Mouse (Mus musculus): ENCODE results near the gene Mthfd2l. TPM values are rescaled to one million over a fixed set of nuclear protein-coding genes. Genes with fewer than 3 reads are reported as not detected.

Mthfd2l gene
- polyA plus RNA-seq, 1 experiment from 2014 or later: 25.2 TPM

DNA sequence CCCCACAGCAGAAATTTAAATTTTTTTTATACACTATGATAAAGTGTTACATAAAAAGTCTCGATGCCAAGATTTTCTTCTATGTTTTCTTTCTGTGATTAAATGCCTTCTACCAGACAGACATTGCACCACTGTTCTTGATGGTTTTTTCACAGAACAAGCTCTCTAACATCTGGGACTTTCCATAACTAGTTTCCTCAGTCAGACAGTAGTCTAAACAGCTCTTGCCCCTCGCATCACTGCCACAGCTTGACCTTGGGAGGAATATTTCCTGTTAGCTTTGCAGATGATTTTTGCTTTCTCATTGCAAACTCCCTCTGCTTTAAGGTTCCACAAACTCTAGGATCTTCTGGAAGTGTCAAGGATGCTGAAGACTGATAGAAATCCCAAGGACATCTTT, 371 bp upstream of the Mthfd2l start:
- WGBS: 58% methylated on average over 2 of the region's 2 CpGs
- Histone ChIP-seq H3K27me3 (ENCODE audit: control insufficient read depth, insufficient read depth, low read length) (no peaks in the 10 kb centered on the region), H3K27ac (ENCODE audit: low read length) (peak overlapping the region; percentile 96), H3K9me3 (replicated peaks; ENCODE audit: control insufficient read depth, low read length) (no peaks in the 10 kb centered on the region), H3K4me2 (ENCODE audit: low read depth, low read length) (peak overlapping the region; percentile 69), H3K4me1 (ENCODE audit: control insufficient read depth, insufficient read depth, low read length) (peaks cover 11% of the 10 kb centered on the region), H3K4me3 (ENCODE audit: low read length) (peak overlapping the region; percentile 85), H3K36me3 (ENCODE audit: control insufficient read depth, insufficient read depth) (peaks cover 2% of the 10 kb centered on the region; the same call in 1 of the 2 replicates), H3K9ac (ENCODE audit: low read length) (peak overlapping the region; percentile 97)
- ATAC-seq (replicated peaks; ENCODE audit: extremely low read depth, insufficient read depth, low FRiP score): no peak

DNA sequence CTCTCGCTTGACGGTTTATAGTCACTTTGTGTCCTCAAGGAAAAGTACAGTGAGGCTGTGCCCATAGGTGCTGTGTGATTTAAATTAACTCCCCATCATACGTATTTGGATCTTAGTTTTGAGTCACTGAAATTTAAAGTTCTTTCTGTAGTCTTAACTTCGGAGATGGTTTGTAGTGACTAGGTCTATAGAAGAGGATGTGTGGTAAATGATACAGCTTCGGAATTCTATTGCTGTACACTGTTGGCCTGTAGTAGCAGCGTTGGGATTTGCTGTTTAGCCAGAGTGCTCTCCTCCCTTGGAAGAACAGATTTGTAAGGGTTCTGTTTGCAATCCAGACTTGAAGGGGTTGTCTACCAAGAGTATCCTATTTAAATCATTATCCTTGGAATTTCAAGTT, 994 bp downstream of the Mthfd2l start:
- Histone ChIP-seq H3K9me3 (replicated peaks; ENCODE audit: control insufficient read depth, low read length) (no peaks in the 10 kb centered on the region), H3K4me3 (ENCODE audit: low read length) (peak overlapping the region; percentile 85), H3K4me2 (ENCODE audit: low read depth, low read length) (peak overlapping the region; percentile 69), H3K36me3 (ENCODE audit: control insufficient read depth, insufficient read depth) (peaks cover 2% of the 10 kb centered on the region; the same call in 1 of the 2 replicates), H3K9ac (ENCODE audit: low read length) (peak overlapping the region; percentile 97), H3K27ac (ENCODE audit: low read length) (peak overlapping the region; percentile 96), H3K27me3 (ENCODE audit: control insufficient read depth, insufficient read depth, low read length) (no peaks in the 10 kb centered on the region), H3K4me1 (ENCODE audit: control insufficient read depth, insufficient read depth, low read length) (peaks cover 11% of the 10 kb centered on the region)
- WGBS: 6% methylated on average over 6 of the region's 6 CpGs
- ATAC-seq (replicated peaks; ENCODE audit: extremely low read depth, insufficient read depth, low FRiP score): no peak

DNA sequence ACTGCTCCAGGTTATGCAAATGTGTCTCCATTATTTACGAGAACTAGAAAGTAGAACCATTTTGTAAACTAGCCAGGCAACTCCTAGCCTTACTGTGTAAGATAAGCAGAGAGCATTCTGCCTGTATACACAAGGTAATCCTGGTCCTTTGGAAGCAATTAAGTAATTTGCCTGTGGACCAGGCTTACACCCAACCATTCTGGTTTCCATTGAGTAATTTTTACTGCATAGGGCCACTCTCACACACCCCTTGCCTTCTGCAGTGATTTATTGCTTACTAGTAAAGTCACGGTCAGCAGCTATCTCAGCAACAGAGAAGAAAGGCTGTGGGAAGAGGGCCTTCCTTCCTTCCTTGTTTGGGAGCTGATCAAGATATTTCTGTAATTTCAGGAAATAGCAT, 5.8 kb downstream of the Mthfd2l start:
- H3K27ac ChIP-seq (ENCODE audit: low read length): no peak overlapping the region
- H3K36me3 ChIP-seq (ENCODE audit: control insufficient read depth, insufficient read depth): peaks cover 2% of the 10 kb centered on the region; the same call in 1 of the 2 replicates
- no peak for ATAC-seq (replicated peaks; ENCODE audit: extremely low read depth, insufficient read depth, low FRiP score)
- no peaks in the 10 kb centered on the region for H3K27me3 ChIP-seq (ENCODE audit: control insufficient read depth, insufficient read depth, low read length)
- H3K9me3 ChIP-seq (replicated peaks; ENCODE audit: control insufficient read depth, low read length): no peaks in the 10 kb centered on the region
- no peak overlapping the region for H3K4me3 ChIP-seq (ENCODE audit: low read length)
- 76% methylated on average over 2 of the region's 2 CpGs for WGBS
- H3K9ac ChIP-seq (ENCODE audit: low read length): no peak overlapping the region
- H3K4me1 ChIP-seq (ENCODE audit: control insufficient read depth, insufficient read depth, low read length): peaks cover 6% of the 10 kb centered on the region
- no peak overlapping the region for H3K4me2 ChIP-seq (ENCODE audit: low read depth, low read length)

DNA sequence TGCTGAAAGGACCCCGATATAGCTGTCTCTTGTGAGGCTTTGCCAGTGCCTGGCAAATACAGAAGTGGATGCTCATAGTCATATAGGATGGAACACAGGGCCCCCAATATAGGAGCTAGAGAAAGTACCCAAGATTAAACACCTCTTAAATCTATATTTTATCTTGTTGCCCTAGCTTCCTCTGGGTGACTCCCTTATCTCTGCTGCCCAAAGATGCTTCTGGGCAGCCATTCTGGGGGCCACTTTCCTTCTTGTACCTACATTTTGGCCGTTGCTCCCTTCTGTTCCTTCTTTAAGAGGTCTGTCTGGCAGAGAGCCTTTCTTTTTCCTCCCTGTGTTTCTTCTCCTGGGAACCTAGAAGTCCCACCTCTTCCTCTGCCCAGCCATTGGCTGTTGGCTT, 14.5 kb downstream of the Mthfd2l start:
- Histone ChIP-seq H3K4me3 (ENCODE audit: low read length) (no peak overlapping the region), H3K36me3 (ENCODE audit: control insufficient read depth, insufficient read depth) (no peaks in the 10 kb centered on the region), H3K27me3 (ENCODE audit: control insufficient read depth, insufficient read depth, low read length) (no peaks in the 10 kb centered on the region), H3K9me3 (replicated peaks; ENCODE audit: control insufficient read depth, low read length) (no peaks in the 10 kb centered on the region), H3K27ac (ENCODE audit: low read length) (no peak overlapping the region), H3K4me1 (ENCODE audit: control insufficient read depth, insufficient read depth, low read length) (no peaks in the 10 kb centered on the region), H3K4me2 (ENCODE audit: low read depth, low read length) (no peak overlapping the region), H3K9ac (ENCODE audit: low read length) (no peak overlapping the region)
- WGBS: 77% methylated on average over 2 of the region's 2 CpGs
- ATAC-seq (replicated peaks; ENCODE audit: extremely low read depth, insufficient read depth, low FRiP score): no peak

DNA sequence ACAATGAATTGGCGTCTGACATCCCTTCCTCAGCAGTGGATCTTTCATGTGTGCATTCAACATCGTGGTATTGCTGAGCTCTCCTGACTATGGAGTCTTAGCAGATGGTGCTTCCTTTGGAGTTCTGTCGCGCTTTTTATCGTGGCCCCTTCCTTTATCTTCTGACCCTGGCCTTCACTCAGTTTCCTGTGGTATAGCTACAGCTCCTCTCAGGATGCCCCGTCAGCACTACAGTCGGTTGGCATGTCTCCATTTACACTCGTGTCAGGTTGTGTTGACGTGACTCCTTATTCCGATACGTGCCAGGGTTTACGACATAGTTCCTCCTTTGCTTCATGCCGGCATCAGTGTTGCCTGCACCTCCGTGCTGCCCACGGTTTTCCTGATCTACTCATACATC, 18.6 kb downstream of the Mthfd2l start:
- Histone ChIP-seq H3K27ac (ENCODE audit: low read length) (no peak overlapping the region), H3K9ac (ENCODE audit: low read length) (no peak overlapping the region), H3K4me3 (ENCODE audit: low read length) (no peak overlapping the region), H3K27me3 (ENCODE audit: control insufficient read depth, insufficient read depth, low read length) (no peaks in the 10 kb centered on the region), H3K4me1 (ENCODE audit: control insufficient read depth, insufficient read depth, low read length) (no peaks in the 10 kb centered on the region), H3K36me3 (ENCODE audit: control insufficient read depth, insufficient read depth) (no peaks in the 10 kb centered on the region), H3K4me2 (ENCODE audit: low read depth, low read length) (no peak overlapping the region), H3K9me3 (replicated peaks; ENCODE audit: control insufficient read depth, low read length) (no peaks in the 10 kb centered on the region)
- no peak for ATAC-seq (replicated peaks; ENCODE audit: extremely low read depth, insufficient read depth, low FRiP score)
- WGBS: 48% methylated on average over 15 of the region's 15 CpGs

DNA sequence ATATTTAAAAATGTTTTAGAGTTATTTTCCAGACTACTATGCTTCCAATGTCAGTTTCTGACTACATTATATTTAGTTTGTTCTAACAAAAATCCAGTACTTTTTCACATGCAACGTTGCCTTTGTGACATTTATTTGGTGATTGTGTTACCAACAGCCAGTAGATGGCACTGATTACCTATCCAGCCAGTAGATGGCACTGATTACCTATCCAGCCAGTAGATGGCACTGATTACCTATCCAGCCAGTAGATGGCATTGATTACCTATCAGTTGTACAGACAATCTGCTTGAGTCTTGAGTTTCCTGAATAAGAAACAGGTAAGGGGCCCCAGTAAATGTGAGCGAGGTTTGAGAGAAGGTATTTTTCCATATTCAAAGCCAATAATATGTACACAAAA, 20.6 kb downstream of the Mthfd2l start:
- no peaks in the 10 kb centered on the region for H3K9me3 ChIP-seq (replicated peaks; ENCODE audit: control insufficient read depth, low read length)
- no peaks in the 10 kb centered on the region for H3K36me3 ChIP-seq (ENCODE audit: control insufficient read depth, insufficient read depth)
- no peaks in the 10 kb centered on the region for H3K4me1 ChIP-seq (ENCODE audit: control insufficient read depth, insufficient read depth, low read length)
- no peak overlapping the region for H3K27ac ChIP-seq (ENCODE audit: low read length)
- H3K27me3 ChIP-seq (ENCODE audit: control insufficient read depth, insufficient read depth, low read length): no peaks in the 10 kb centered on the region
- H3K9ac ChIP-seq (ENCODE audit: low read length): no peak overlapping the region
- WGBS: 40% methylated on average over 2 of the region's 2 CpGs
- no peak overlapping the region for H3K4me3 ChIP-seq (ENCODE audit: low read length)
- no peak for ATAC-seq (replicated peaks; ENCODE audit: extremely low read depth, insufficient read depth, low FRiP score)
- no peak overlapping the region for H3K4me2 ChIP-seq (ENCODE audit: low read depth, low read length)

DNA sequence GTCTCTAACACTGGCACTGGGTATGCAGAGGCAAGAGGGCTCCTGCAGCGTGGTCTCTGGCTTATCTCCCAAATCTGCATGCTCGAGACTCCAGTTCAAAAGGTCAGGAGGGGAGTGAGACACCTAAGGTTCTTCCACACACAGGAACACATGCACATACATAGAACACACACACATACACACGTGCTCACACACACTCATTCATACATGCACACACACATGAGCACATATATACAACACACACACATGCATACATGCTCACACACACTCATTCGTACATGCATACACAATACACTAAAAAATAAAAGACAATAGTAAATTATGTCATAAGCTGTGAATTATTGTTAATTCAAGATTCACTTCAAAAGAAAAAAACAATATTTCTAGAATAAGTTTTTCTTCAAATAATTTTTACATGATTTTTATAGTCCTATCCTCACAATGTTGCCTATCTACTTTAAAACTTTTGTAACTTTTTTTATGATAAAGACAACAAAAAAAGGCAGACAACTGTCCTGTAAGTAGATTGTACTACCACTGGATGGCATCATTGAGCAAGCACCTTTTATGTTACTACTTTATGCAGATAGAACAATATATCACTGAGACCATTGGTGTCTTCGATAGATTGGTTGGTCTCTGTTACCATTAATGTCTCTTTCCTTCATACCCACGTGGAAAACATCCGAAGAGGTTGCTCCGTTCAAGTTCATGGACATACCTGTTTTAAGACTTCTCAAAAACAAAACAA, 22.0 kb downstream of the Mthfd2l start:
- Histone ChIP-seq H3K9me3 (replicated peaks; ENCODE audit: control insufficient read depth, low read length) (no peaks in the 10 kb centered on the region), H3K4me2 (ENCODE audit: low read depth, low read length) (no peak overlapping the region), H3K4me1 (ENCODE audit: control insufficient read depth, insufficient read depth, low read length) (no peaks in the 10 kb centered on the region), H3K4me3 (ENCODE audit: low read length) (no peak overlapping the region), H3K36me3 (ENCODE audit: control insufficient read depth, insufficient read depth) (no peaks in the 10 kb centered on the region), H3K27ac (ENCODE audit: low read length) (no peak overlapping the region), H3K27me3 (ENCODE audit: control insufficient read depth, insufficient read depth, low read length) (no peaks in the 10 kb centered on the region), H3K9ac (ENCODE audit: low read length) (no peak overlapping the region)
- WGBS: 75% methylated on average over 8 of the region's 8 CpGs
- no peak for ATAC-seq (replicated peaks; ENCODE audit: extremely low read depth, insufficient read depth, low FRiP score)

DNA sequence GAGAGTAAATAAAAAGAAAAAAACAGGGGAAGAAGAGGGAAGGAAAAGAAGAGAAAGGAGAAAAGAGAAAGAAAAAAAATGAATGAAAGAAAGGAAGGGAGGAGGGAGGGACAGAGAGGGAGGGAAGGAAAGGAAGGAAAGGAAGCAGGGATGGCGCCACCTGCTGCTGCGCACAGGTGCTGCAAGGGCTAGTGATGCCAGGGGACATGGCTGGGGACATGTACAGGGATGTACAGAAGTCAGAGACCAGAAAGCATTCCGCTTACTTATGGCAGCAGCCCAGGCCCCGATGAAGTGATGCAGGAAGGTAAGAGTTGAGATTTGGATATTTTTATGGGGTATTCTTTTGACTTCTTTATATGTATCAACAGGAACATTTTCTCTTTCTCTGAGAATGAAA, 33.4 kb downstream of the Mthfd2l start:
- Histone ChIP-seq H3K36me3 (ENCODE audit: control insufficient read depth, insufficient read depth) (peaks cover 3% of the 10 kb centered on the region; the same call in 1 of the 2 replicates), H3K27me3 (ENCODE audit: control insufficient read depth, insufficient read depth, low read length) (no peaks in the 10 kb centered on the region), H3K4me2 (ENCODE audit: low read depth, low read length) (no peak overlapping the region), H3K9me3 (replicated peaks; ENCODE audit: control insufficient read depth, low read length) (no peaks in the 10 kb centered on the region), H3K9ac (ENCODE audit: low read length) (no peak overlapping the region), H3K4me3 (ENCODE audit: low read length) (no peak overlapping the region), H3K4me1 (ENCODE audit: control insufficient read depth, insufficient read depth, low read length) (no peaks in the 10 kb centered on the region), H3K27ac (ENCODE audit: low read length) (no peak overlapping the region)
- WGBS: 66% methylated on average over 4 of the region's 4 CpGs
- no peak for ATAC-seq (replicated peaks; ENCODE audit: extremely low read depth, insufficient read depth, low FRiP score)

DNA sequence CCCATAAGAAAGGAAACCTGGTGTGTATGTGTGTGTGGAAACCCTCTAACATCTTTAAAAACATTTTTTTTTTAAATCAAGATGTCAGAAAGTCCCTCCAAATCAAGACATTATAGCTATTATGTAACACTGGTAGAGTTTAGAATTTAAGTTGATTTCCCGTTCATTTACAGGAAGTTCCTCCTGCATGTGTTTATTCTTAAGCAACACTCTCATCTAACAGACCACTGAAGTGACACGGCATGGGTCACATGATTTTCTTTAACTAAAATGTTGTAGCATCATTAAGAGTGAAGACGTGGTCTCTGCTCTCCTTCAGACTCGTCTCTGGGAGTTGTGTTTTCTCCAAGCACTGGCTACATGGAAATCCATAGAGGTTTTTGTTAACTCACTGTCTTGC, 33.8 kb downstream of the Mthfd2l start:
- Histone ChIP-seq H3K27me3 (ENCODE audit: control insufficient read depth, insufficient read depth, low read length) (no peaks in the 10 kb centered on the region), H3K4me2 (ENCODE audit: low read depth, low read length) (no peak overlapping the region), H3K9me3 (replicated peaks; ENCODE audit: control insufficient read depth, low read length) (no peaks in the 10 kb centered on the region), H3K9ac (ENCODE audit: low read length) (no peak overlapping the region), H3K36me3 (ENCODE audit: control insufficient read depth, insufficient read depth) (peaks cover 3% of the 10 kb centered on the region; the same call in 1 of the 2 replicates), H3K4me1 (ENCODE audit: control insufficient read depth, insufficient read depth, low read length) (no peaks in the 10 kb centered on the region), H3K27ac (ENCODE audit: low read length) (no peak overlapping the region), H3K4me3 (ENCODE audit: low read length) (no peak overlapping the region)
- 82% methylated on average over 4 of the region's 4 CpGs for WGBS
- ATAC-seq (replicated peaks; ENCODE audit: extremely low read depth, insufficient read depth, low FRiP score): no peak

Data from heart, embryonic 16.5 days (tissue).